Mouse (Mus musculus) thymus, adult 2 months (tissue): Measurements from ENCODE around the gene Gnaz.

ENCODE experiments used
- CTCF ChIP-seq: fragments of 200-500 bp; IDR thresholded peaks from 2 replicates; pipeline ENCODE4 v1.5.1; 2012; ENCODE audit warnings: mild to moderate bottlenecking, control low read depth, low read length, moderate library complexity, borderline replicate concordance; ENCODE audit not compliant: control insufficient read depth, poor library complexity, insufficient read depth; ENCODE audit errors: extremely low read depth
- POLR2A ChIP-seq: fragments of 200-500 bp; IDR thresholded peaks from 2 replicates; pipeline ENCODE4 v1.6.1; 2012; ENCODE audit warnings: mild to moderate bottlenecking, low read length, control low read depth, moderate library complexity; ENCODE audit not compliant: control insufficient read depth, poor library complexity, insufficient read depth; ENCODE audit errors: extremely low read depth

DNA sequence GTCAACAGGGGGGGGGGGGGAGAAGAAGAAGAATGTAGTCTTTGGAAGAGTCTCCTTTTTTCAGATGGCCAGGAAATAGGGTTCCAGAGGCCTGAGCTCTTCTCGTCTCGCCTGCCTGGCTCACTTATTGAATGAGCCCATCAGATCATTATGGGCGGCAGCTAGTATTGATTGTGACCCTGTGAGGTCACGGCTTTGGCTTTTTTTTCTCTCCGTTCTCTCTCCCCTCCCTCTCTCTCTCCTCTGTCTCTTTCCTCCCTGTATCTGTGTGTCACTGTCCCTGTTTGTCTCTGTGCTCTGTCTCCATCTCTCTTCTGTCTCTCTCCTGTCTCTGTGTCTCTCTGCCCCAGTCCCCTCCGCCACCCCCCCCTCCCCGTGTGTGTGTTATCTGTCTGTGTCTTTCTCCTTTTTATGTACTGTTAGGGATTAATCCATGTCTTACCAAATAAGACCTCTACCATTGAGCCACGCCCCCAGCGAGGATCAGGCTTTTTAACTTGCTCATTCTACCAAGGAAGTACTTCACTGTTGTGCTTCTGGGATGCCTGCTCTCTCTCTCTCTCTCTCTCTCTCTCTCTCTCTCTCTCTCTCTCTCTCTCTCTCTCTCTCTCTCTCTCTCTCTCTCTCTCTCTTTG lies 91.9 kb downstream of the Gnaz start:
- TF ChIP-seq CTCF = no peak
- no peak for TF ChIP-seq POLR2A
